Mouse (Mus musculus) neural tube, embryonic 14.5 days (tissue): ENCODE measurements around the gene Fgfr2. TPM values are rescaled to one million over a fixed set of nuclear protein-coding genes. Genes with fewer than 3 reads are reported as not detected.

Experiments
- ATAC-seq: fragments of 200-750 bp; cut with Nextera tagmentation; 2 replicates; pipeline ENCODE4 v1.8.0; 2017; ENCODE audit warnings: low read depth, mild to moderate bottlenecking, moderate TSS enrichment, moderate library complexity
- H3K27ac ChIP-seq: fragments of 300-500 bp; sonication (generic); 2 replicates; pipeline ENCODE4 v1.5.1; 2014; ENCODE audit warnings: low read depth, mild to moderate bottlenecking, control low read depth, low read length, moderate library complexity, mixed read lengths
- H3K27me3 ChIP-seq: fragments of 300-500 bp; sonication (generic); 2 replicates; pipeline ENCODE4 v1.6.1; 2014; ENCODE audit warnings: low read length; ENCODE audit not compliant: control insufficient read depth, insufficient read depth
- H3K36me3 ChIP-seq: fragments of 300-500 bp; sonication (generic); 2 replicates; pipeline ENCODE4 v1.6.1; 2014; ENCODE audit warnings: low read length, mixed read lengths; ENCODE audit not compliant: control insufficient read depth, insufficient read depth
- H3K4me1 ChIP-seq: fragments of 300-500 bp; sonication (generic); 2 replicates; pipeline ENCODE4 v1.6.1; 2014; ENCODE audit warnings: low read length; ENCODE audit not compliant: control insufficient read depth, insufficient read depth
- H3K4me2 ChIP-seq: fragments of 300-500 bp; sonication (generic); 2 replicates; pipeline ENCODE4 v1.6.1; 2014; ENCODE audit warnings: mild to moderate bottlenecking, low read depth, low read length, control low read depth
- H3K4me3 ChIP-seq: fragments of 300-500 bp; sonication (generic); 2 replicates; pipeline ENCODE4 v1.5.1; 2014; ENCODE audit warnings: low read depth, low read length, control low read depth, mixed read lengths
- H3K9ac ChIP-seq: fragments of 300-500 bp; sonication (generic); replicated peaks from 2 replicates; pipeline ENCODE4 v1.6.1; 2014; ENCODE audit warnings: low read depth, mild to moderate bottlenecking, control low read depth, low read length, mixed read lengths
- H3K9me3 ChIP-seq: fragments of 300-500 bp; sonication (generic); 2 replicates; pipeline ENCODE4 v1.6.1; 2016; ENCODE audit warnings: low read length; ENCODE audit not compliant: control insufficient read depth
- WGBS: fragments of 180-500 bp; shearing (Covaris S2); extraction: QIAGEN DNeasy Blood & Tissue Kit; methylation state at CpG from one replicate; pipeline ENCODE4 v1.1.7; 2014; 5-methylcytosine and 5-hydroxymethylcytosine counted together
- polyA plus RNA-seq: library from polyadenylated mRNA; unstranded; fragments of >200 nt; fragmentation: Nextera tagmentation; extraction: Ambion mirVana; gene quantifications from 2 replicates; pipeline ENCODE4 v1.2.1, GENCODE M21; 2014

Gene Fgfr2
- polyA plus RNA-seq, 1 experiment from 2014 or later, result 28.1 TPM

- Histone ChIP-seq H3K4me2 (no peak overlapping the region), H3K4me1 (no peaks in the 10 kb centered on the region; the same call in 1 of the 2 replicates), H3K9me3 (no peaks in the 10 kb centered on the region), H3K36me3 (no peaks in the 10 kb centered on the region), H3K27ac (no peak overlapping the region), H3K9ac (no peak overlapping the region), H3K27me3 (no peaks in the 10 kb centered on the region), H3K4me3 (no peak overlapping the region)
- no peak for ATAC-seq
- 31% methylated on average over 3 of the region's 3 CpGs for WGBS
Measured at GRCm38 (mm10) chr7:130855681-130856080, 2267.5 kb downstream of the Fgfr2 start.

- Histone ChIP-seq H3K4me3 (no peak overlapping the region), H3K9me3 (no peaks in the 10 kb centered on the region), H3K27me3 (no peaks in the 10 kb centered on the region), H3K4me2 (no peak overlapping the region), H3K4me1 (no peaks in the 10 kb centered on the region), H3K9ac (no peak overlapping the region), H3K27ac (no peak overlapping the region), H3K36me3 (no peaks in the 10 kb centered on the region)
- 77% methylated on average over 4 of the region's 4 CpGs for WGBS
- no peak for ATAC-seq
Measured at GRCm38 (mm10) chr7:130854684-130855292, 2268.4 kb downstream of the Fgfr2 start.

- Histone ChIP-seq H3K9me3 (no peaks in the 10 kb centered on the region), H3K27me3 (no peaks in the 10 kb centered on the region), H3K4me1 (no peaks in the 10 kb centered on the region), H3K9ac (no peak overlapping the region), H3K4me3 (no peak overlapping the region), H3K36me3 (no peaks in the 10 kb centered on the region), H3K4me2 (no peak overlapping the region), H3K27ac (no peak overlapping the region)
- 91% methylated on average over 17 of the region's 17 CpGs for WGBS
- ATAC-seq, result no peak
Measured at GRCm38 (mm10) chr7:130847164-130847718, 2275.9 kb downstream of the Fgfr2 start.

GRCm38 (mm10) chr7:130839380-130840100 is 2283.6 kb downstream of the Fgfr2 start:
- H3K9ac ChIP-seq, result no peak overlapping the region
- H3K4me2 ChIP-seq, result no peak overlapping the region
- H3K4me3 ChIP-seq, result no peak overlapping the region
- no peaks in the 10 kb centered on the region for H3K9me3 ChIP-seq
- WGBS, result 85% methylated on average over 12 of the region's 12 CpGs
- ATAC-seq, result no peak
- no peaks in the 10 kb centered on the region; the same call in 1 of the 2 replicates for H3K27me3 ChIP-seq
- no peaks in the 10 kb centered on the region for H3K36me3 ChIP-seq
- H3K4me1 ChIP-seq, result peaks cover 11% of the 10 kb centered on the region
- no peak overlapping the region for H3K27ac ChIP-seq

- Histone ChIP-seq H3K4me2 (no peak overlapping the region), H3K27ac (no peak overlapping the region), H3K4me1 (peaks cover 11% of the 10 kb centered on the region), H3K4me3 (no peak overlapping the region), H3K9me3 (no peaks in the 10 kb centered on the region), H3K27me3 (no peaks in the 10 kb centered on the region; the same call in 1 of the 2 replicates), H3K36me3 (no peaks in the 10 kb centered on the region), H3K9ac (no peak overlapping the region)
- WGBS, result 54% methylated on average over 3 of the region's 3 CpGs
- ATAC-seq, result no peak
Measured at GRCm38 (mm10) chr7:130838658-130839025, 2284.5 kb downstream of the Fgfr2 start.

GRCm38 (mm10) chr7:130837941-130838657 is 2285.1 kb downstream of the Fgfr2 start:
- WGBS, result 11% methylated on average over 12 of the region's 12 CpGs
- Histone ChIP-seq H3K4me3 (no peak overlapping the region), H3K4me2 (no peak overlapping the region), H3K36me3 (no peaks in the 10 kb centered on the region), H3K27ac (no peak overlapping the region; the same call in 1 of the 2 replicates), H3K4me1 (peaks cover 11% of the 10 kb centered on the region), H3K9ac (no peak overlapping the region), H3K27me3 (no peaks in the 10 kb centered on the region; the same call in 1 of the 2 replicates), H3K9me3 (no peaks in the 10 kb centered on the region)
- ATAC-seq, result peak; percentile 82

GRCm38 (mm10) chr7:130836066-130836465 is 2287.1 kb downstream of the Fgfr2 start:
- no peak overlapping the region for H3K4me3 ChIP-seq
- H3K9ac ChIP-seq, result no peak overlapping the region
- no peaks in the 10 kb centered on the region; the same call in 1 of the 2 replicates for H3K27me3 ChIP-seq
- no peaks in the 10 kb centered on the region for H3K36me3 ChIP-seq
- no peak overlapping the region for H3K4me2 ChIP-seq
- no peak overlapping the region for H3K27ac ChIP-seq
- 55% methylated on average over 9 of the region's 9 CpGs for WGBS
- H3K4me1 ChIP-seq, result peaks cover 11% of the 10 kb centered on the region
- no peaks in the 10 kb centered on the region for H3K9me3 ChIP-seq
- no peak for ATAC-seq

GRCm38 (mm10) chr7:130834958-130835861 is 2287.9 kb downstream of the Fgfr2 start:
- H3K36me3 ChIP-seq, result no peaks in the 10 kb centered on the region
- H3K4me2 ChIP-seq, result no peak overlapping the region
- H3K27me3 ChIP-seq, result no peaks in the 10 kb centered on the region; the same call in 1 of the 2 replicates
- H3K27ac ChIP-seq, result peak overlapping the region; percentile 58; the same call in 1 of the 2 replicates
- H3K9ac ChIP-seq, result no peak overlapping the region
- H3K9me3 ChIP-seq, result no peaks in the 10 kb centered on the region
- WGBS, result 5% methylated on average over 18 of the region's 18 CpGs
- no peak overlapping the region for H3K4me3 ChIP-seq
- peaks cover 11% of the 10 kb centered on the region for H3K4me1 ChIP-seq
- no peak; the same call in 1 of the 2 replicates for ATAC-seq
